Mouse (Mus musculus) kidney, adult 9 months (tissue): ENCODE data around the gene Tctex1d1.
A peak's percentile ranks its signal among the peaks of the same experiment; 100 is the strongest.

Experiments used
- DNase-seq: peaks from one replicate; pipeline ENCODE4 v3.0.0; 2022

The Tctex1d1 gene

DNA sequence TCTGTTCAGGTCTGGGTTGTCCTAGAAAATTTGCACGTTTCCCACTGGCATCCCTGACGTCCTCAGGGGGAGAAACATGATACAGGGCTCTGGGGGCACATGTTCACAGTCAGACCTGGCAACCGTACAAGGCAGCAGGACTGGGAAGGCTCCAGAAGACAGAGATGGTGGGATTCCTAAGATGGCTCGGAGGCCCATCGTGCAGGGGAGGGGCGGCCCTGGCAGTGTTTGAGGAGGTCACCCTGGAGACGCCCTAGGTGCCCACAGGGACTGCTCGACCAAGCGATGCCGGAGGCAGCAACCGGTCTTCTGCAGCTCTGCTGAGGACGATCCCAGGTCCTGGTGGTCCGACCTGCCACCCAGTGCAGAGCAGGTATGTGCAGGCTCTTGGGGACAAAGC lies at the start of gene Tctex1d1:
TSS of gene Tctex1d1 (plus strand) at position 167 of the 400 bp plus-strand sequence.
- no peak for DNase-seq

DNA sequence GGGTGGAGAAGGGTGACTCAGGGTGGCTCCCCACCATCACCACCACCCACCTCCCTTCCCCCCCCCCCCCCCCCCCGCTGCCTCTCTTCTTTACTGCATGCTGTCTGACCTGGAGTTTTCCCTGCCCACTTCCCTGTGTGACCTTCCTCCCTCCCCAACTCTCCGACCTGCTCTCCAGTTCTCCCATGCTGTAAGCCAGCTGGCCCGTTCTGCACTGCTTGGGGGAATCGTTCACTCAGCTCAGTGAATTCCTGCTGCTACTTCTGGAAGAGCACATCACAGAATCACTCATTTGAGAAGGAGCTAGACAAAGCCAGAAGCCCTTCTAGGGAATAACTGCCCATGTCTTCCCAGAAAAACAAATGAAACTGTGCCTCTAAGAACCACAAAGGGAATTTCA lies 48.9 kb upstream of the Tctex1d1 start:
- DNase-seq: no peak

DNA sequence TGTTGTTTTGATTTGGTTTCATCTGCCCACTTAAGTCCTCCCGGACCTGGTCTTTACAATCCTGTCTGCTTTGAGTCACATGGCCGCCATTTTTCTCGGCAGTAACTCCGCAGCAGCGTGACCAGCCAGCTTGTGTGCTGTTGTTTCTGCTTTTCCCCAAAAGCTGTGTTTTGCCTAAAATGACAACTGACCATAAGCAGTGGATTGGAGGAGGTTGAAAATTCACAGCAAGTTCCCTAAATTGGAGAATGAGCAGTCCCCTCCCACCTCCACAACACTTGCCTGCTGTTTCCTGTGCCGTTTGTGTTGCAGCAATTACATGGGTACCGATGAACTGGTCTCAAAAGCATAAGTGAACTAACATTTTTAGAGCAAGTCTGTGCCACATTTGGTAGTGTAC lies 47.7 kb upstream of the Tctex1d1 start:
- DNase-seq: no peak

DNA sequence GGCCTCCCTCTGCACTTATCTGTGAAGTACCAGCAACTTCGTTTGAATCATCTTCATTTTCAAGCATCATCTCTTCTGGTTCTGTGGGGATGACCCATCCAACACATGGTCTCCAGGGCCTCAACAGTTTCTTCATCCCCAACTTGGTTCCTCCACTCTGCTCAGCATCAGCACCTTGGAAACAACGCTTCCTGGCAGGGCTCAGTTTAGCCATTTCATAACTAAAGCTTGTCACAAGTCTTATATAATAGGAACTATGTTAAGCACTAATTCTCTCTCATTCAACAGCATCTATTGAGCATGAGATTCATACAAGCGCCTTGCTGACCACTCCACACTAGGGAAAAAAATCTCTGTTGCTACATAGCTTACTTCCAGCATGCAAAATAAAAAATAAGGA lies 38.1 kb upstream of the Tctex1d1 start:
- no peak for DNase-seq

DNA sequence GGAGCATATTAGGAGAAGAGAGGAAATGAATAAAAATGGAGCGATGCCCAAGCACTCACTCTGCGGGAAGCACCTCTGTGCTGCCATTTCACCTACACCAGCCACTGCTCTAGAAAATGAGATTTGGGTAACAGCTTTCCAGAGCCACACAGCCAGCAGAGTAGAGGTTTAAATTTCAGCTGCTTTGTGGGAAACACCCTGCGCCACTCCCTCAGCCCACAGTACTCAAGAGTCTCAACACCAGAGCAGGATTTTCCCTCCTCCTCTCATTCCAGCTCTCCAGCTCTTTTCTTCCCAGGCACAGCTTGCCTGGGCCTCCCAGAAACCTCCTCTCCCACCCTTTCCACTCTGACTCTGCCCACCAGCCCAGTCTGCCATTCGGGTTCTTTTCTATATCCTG lies 37.7 kb upstream of the Tctex1d1 start:
- DNase-seq: no peak

DNA sequence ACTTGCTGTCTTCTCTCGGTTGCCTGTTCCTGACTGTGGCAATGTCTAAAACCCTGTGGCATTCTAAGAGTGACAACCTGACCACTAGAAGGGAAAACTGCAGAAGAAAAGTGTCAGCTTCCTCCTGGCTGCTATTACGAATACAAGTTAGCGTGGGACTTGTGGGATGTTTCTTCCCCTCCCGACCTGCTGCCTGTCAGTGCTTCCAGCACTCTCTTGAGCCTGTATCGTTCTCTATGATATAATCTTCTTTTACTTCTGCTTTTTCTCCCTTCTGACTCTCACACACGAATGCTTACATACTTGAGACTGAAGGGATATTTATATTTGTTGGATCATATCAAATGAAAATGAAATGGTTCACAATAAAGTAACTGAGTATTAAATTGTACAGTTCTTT lies 34.1 kb upstream of the Tctex1d1 start:
- no peak for DNase-seq

DNA sequence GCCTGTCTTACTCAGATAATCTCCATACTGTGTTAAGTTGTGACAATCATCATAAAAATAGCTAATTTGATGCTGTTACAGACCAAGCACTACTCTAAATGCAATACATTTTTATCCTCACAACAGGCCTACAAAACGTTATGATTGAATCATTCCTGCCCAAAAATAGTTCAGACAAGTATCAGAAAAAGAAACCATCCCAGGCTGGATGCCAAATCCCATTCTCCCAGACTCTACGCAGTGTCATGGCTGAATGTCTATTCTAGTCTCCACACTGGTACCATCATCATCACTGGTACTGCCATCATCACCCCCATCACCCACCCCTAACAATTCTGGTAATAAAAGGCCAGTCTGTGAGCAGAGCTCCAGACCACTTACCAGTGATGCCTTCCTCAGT lies 25.9 kb upstream of the Tctex1d1 start:
- no peak for DNase-seq

DNA sequence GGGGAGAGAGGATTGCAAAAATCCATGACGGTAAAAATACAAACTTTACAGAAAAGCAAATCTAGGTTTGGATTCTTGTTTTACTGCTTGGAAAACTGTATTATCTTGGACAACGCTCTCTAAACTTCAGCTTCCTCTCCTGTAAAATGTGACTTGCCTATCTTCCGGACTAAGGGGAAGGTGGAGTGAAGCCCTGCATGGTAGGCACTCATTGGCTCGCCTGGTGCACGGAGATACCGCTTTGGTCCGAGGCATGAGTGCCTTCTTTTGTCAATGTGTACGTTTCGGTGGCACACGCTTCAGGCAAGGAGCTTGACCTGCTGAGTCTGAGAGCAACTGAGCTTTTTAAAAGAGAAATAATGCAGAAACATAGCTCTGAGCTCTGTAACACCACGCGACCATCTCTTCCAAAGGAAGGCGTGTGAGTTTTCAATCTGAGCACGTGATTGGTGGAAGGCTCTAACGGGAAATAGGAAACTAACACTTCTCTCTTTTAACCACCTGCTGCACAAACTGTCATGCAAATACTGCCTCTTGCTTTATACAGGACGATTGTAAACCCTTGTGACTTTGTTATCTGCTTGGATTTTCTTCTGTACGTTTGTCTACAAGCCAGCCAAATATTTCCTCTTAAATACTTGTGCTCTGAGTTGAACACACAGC lies 23.0 kb upstream of the Tctex1d1 start:
- DNase-seq: no peak

DNA sequence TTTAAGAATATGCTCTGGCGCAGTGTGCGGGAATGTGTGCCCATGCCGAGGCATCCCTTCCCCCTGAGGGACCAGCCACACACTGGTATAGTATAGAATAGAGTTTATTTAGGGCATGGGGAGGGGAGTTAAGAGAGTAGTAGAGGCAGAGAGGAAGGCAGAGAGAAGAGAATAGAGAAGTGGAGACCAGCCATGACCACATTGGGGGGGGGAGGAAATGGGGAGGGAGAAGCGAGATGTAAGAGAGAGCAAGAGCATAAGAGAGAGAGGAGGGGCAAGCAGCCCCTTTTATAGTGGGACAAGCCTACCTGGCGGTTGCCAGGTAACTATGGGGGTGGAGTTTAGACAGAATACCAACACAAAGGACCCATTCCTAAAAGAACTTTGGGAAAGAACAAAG lies 19.0 kb upstream of the Tctex1d1 start:
- no peak for DNase-seq

DNA sequence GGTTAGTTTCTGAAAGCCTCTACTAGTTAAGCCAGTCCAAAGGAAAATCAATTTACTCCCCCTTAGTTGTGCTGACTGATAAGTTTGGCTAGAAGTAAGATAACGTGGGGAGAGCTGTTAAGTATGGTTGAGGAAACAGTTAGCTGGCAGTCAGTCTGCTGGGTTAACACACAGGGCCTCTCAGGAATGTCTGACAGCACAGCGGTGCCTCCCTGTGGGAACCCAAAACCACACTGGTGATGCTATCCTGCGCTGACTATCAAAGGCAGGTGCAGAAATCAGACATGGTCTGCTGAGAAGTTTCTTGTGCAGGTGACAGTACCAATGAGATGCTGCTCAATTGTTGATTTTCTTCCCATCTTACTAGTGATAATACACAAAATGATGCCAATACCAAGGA lies 14.2 kb upstream of the Tctex1d1 start:
- DNase-seq: no peak

DNA sequence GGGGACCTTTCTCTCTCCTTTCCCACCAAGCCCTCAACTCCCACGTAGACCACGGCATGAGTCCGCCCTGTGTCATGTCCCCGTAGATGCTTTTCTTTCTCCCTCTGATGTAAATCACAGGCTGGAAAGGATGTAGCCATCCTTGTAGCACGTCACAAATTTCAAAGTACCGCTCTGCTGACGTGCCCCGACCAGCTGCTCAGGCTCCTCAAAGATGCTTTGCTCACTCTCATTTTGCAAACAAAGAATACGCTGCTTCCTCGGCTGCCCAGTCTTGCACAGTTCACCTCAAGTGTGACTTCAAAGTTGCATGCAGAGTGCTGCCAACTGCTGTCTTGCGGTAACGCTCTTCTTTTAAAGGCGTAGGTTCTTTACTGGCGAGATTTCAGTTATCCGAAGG lies 10.6 kb upstream of the Tctex1d1 start:
- DNase-seq: no peak

DNA sequence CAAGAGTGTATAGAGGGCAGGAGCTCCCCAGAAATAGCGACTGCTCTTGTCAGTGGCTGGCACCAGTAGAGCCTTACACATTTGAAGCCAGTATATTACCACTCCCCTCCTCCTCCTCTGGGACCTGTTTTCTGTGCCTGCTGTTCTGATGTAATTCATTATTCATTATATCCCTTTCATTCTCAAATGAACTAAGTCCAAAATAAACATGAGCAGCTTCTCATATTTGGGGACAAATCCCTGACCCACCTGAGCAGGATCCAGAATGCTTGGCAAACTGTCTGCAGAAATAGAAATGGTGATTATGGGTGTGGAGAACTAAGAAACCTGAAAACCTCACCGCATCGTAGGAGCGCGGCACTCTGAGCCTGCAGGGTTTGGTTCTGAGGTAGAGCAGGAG lies 8.8 kb upstream of the Tctex1d1 start:
- DNase-seq: no peak

DNA sequence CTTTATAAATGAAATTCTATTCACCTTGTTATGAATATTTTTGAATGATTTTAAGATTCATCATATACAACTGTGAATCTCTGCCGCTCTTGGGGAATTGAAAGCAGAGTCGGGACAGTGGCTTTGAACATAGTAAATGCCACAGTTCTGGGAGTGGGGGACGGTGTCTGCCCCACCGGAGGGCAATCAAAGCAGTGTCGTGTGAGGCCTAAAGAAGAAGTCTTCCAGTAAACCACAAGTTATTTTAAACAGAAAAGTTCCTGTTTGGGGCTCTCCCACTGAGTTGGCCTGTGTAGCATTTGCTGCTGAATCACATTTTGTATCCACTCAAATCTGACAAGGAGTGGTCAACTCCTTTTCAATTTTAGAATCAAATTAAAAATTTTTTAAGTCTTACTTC lies 7.2 kb upstream of the Tctex1d1 start:
- no peak for DNase-seq

DNA sequence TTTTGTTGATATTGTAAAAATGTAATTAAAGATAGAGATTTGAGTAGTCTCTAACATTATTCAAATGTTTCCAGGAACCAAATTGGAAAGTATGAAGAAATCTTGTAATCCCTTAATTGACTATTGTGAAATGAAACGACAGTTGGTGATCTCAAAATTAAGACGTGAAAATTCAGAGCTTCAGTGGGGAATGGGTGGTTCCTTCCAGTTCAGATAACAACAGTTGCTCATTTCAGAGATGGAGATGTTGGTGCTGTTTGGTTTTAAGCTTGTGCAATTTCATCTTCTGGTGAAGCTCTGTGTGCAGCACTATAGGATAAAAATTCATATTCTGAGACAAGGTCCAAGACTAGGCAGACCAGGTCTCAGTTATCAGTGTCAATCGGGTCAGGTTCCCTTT lies 6.3 kb upstream of the Tctex1d1 start:
- no peak for DNase-seq

DNA sequence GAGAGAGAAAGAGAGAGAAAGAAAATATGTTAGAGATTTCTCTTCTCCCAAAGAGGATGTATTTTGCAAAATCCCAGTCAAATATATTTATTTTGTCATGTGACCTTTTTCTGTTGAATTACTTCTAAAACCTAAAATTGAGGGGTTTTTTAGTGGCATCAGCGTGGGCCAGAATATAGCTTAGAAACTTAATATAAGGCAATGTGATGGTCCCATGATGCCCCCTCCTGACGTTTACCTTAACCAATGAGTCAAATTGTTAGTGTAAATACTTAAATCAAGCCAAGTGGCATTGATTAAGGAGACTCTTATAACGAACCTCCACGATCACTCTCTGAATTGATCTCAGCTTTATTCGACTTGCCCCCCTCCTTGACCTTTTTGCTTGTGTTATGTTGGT lies 4.2 kb upstream of the Tctex1d1 start:
- DNase-seq: no peak

DNA sequence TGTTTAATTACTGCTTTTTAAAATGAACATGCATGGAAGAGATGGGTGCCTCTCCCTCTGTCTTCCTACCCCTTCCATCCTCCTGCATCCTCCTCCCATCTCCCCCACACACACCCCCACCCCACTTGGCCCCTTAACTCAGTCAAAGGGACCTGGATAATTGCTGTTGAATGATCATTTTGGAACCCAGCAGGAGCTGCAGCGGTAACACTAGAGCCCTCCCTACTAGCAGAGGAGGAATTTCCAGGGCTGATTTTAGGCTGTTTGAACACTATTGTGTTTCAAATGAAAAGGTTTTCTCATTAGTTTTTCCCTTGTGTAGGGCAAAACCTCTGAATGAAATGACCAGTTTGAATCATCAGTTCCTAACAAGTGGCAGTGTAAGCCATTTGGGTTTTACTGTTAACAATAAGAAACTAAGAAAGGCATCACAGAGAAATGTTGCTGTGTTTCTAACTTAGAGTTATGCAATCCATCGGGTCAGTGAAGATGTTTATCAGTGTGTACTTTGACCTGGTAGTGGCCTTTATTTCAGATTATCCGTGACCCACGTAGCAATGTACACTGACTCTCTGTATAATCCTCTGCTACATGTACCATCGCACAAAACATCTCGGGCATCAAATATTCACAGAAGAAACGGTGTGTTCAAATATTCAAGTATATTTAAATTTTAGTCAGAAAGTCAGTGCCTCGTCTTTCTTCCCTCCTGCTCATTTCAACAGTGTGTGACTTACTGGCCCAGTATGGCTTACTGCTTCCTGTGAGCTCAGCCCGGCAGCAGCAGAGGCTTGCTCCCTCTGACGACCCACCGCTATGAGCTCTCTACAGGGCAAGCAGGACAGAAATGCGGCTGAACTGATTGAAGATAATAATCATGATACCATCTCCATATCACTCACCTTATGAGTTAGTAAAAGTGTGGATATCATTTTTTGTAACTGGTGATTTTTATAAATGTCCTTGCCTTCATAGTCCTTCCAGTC lies 1.8 kb upstream of the Tctex1d1 start:
- no peak for DNase-seq

DNA sequence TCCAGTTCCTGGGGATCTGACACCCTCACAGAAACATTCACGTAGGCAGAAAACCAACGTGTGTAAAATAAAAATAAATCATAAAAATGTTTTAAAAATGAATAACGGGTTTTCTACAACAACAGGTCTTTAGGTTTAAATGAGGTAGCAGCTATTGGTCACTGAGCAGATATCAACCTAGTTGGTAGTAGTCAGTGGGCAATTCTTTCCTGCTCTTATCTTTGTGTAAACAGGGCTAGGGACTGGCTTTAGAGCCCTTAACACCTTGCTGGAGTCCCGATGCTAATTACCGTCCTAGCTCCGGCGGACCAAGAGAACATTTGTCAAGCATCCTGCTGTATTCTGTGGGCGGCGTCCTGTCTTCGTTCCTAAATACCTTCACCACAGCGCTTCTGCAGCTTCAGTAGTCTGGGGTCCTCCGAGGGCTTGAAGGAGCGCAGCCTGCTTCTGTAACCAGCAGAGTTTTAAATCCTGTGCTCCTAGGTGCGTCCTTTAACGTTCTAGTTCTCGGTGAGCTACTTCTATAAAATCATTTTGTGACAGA lies 556 bp upstream of the Tctex1d1 start:
- no peak for DNase-seq

DNA sequence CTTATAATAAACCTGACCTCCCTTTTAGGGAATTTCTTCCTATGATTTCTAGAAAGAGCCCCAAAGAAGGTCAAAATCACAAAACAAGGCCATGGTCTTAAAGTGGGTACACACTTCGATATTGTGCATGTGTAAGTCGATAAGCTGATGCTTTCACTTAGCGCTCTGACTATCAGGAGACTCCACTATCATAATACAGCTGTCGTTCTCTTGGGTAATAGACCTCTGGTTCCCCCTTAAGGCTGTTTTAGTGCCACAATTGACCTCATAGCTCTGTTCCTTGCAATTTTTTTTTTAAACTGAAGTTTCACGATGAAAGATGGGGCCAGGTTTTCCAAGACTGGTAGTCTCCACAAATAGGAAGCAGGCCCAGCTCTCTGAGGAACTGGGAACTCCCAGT lies 979 bp downstream of the Tctex1d1 start:
- no peak for DNase-seq

DNA sequence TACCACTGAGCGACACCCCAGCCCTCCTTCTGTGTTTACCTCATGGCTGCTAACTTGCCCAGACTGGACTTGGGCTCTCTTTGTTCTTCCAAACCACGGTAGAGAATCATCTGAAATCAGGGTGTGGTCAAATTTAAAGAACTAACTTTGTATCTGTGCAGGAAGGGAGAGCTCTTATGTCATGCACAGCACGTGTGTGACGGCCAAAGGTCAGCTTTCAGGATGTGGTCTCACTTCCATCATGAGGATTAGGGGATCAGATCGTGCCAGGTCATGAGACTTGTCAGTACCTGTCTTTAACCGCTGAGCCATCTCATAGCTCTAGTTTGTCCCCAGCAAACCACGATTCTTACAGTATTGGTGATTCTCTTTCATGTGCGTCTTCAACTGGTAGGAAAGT lies 3.3 kb downstream of the Tctex1d1 start:
- no peak for DNase-seq

DNA sequence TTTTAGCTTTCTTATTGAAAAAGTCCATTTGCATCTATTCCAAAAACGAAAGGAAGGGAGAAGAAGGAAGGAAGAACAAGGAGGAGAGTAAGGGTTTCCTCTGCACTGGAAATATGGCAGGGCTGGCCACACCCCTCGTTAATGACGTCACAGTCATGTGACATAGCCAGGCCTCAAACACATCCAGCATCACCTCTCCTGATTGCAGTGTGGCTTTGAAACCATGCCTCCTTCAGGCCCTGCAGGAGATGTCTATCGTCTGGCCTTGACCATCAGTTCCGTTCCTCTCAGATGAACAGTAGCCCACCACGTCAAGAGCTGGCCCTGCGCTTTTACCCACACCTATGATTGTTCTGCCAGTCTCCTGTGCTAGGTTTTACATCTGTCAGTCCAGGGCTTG lies 7.8 kb downstream of the Tctex1d1 start:
- DNase-seq: no peak

DNA sequence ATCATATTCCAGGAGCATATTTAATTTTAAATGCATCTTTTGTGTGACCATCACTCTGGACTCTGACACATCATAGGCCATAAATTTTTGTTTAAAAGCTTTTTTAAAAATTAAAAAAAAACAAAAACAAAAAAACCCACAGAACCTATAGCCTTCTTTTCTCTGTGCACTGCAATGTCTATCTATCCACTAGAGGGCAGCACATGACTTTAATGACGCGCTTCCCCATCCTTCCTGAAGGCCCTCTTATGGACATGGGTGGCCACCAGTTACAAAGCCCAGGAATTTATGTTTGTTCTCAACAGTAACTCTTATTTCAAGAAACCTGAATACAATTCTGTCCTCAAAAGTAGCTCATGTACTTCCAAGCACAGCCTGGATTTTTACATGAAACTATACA lies 8.5 kb downstream of the Tctex1d1 start:
- peak; percentile 61 for DNase-seq

DNA sequence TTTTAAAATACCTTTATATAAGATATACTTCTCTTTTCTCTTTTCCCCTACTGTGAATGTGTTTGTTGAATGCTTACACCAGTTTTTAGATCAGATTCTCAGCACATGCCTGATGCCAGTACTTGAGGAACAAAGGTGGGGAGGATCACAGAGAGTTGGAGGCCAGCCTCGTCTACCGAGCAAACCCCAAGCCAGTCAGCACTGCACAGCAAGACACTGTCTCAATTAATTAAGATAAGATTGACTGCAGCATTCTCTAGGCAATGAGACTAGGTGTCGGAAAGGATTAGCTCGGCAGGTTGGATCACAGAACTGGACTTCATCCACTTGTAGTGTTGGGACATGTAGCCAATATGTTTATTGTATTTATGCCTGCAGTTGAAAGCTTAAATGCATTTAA lies 8.9 kb downstream of the Tctex1d1 start:
- no peak for DNase-seq

DNA sequence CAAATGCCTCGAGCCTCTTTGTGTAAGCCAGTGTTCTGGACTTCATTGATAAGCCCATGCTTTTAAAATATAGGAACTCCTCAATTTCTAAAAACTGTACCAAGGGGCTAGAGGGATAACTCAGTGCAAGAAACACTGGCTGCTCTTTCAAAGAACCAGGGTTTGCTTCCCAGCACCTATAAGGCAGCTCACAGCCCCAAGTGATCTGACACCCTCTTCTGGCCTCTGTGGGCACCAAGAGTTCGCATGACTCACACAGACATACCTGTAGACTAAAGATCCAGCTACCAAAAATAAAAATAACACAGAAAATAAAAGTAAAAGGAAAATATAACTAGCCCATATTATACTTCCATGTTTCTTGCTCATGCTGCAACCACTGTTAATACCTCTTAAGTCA lies 9.3 kb downstream of the Tctex1d1 start:
- DNase-seq: no peak

DNA sequence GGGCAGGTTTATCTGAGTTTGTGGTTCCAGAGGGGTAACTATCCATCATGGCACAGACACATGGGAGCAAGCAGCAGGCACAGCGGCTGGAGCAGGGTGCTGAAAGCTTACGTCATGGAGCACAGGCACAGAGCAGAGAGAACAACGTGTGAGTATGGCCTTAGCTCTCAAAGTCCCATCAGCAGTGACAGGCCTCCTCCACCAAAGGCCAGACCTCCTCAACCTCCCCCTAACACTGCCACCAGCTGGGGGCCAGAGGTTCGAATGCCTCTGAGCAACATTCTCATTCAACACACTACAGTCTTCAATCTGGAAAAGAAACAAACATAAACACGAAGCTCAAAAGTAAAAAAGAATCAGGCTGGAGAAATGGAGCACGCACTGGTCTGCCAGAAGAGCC lies 10.1 kb downstream of the Tctex1d1 start:
- DNase-seq: no peak
